Mouse (Mus musculus) spleen, adult 2 months (tissue): ENCODE measurements around the gene Lrrn3.

Experiments
- CTCF ChIP-seq: fragments of 200-500 bp; IDR thresholded peaks from 2 replicates; pipeline ENCODE4 v1.5.1; 2011; ENCODE audit warnings: mild to moderate bottlenecking, inconsistent platforms; ENCODE audit not compliant: insufficient read depth, insufficient read length, insufficient replicate concordance; ENCODE audit errors: extremely low read depth
- POLR2A ChIP-seq: fragments of 200-500 bp; IDR thresholded peaks from 2 replicates; pipeline ENCODE4 v1.6.1; 2011; ENCODE audit warnings: low read depth, low read length, inconsistent platforms

DNA sequence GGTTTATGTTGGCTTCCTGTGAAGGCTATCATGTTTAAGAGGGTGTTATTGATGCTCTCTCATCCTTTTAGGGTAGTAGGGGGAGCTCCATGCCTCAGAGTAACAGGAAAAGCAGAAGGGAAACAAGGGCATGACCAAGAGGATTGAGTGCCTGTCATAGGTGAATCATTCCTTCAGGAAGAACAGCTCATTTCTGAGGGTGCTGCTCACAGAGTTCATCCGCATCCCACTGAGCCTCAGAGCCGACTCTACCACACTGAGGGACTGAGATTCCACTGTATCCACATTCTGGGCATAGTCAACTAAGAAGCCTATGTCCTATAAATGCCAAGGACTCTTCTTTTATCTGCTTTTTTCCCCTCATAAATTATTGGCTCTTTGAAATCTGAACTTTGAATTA is 35.4 kb upstream of the Lrrn3 start:
- no peak for TF ChIP-seq CTCF
- no peak for TF ChIP-seq POLR2A
